Mouse (Mus musculus) lung, postnatal 0 days (tissue): ENCODE measurements around the gene Ap1g2. TPM values are rescaled to one million over a fixed set of nuclear protein-coding genes. Genes with fewer than 3 reads are reported as not detected.

Experiments used
- ATAC-seq: fragments of 200-750 bp; cut with Nextera tagmentation; 2 replicates; pipeline ENCODE4 v1.8.0; 2017; ENCODE audit warnings: moderate library complexity
- DNase-seq: peaks from one replicate; pipeline ENCODE4 v3.0.0-alpha.2; 2016; ENCODE audit warnings: low spot score
- H3K27ac ChIP-seq: fragments of 300-500 bp; sonication (generic); 2 replicates; pipeline ENCODE4 v1.5.1; 2014; ENCODE audit warnings: antibody characterized with exemption, mild to moderate bottlenecking, low read length, mixed read lengths
- H3K27me3 ChIP-seq: fragments of 300-500 bp; sonication (generic); replicated peaks from 2 replicates; pipeline ENCODE4 v1.6.1; 2014; ENCODE audit warnings: low read length, mixed read lengths; ENCODE audit not compliant: insufficient read depth
- H3K36me3 ChIP-seq: fragments of 300-500 bp; sonication (generic); 2 replicates; pipeline ENCODE4 v1.6.1; 2014; ENCODE audit warnings: low read length, mixed read lengths; ENCODE audit not compliant: insufficient read depth
- H3K4me1 ChIP-seq: fragments of 300-500 bp; sonication (generic); 2 replicates; pipeline ENCODE4 v1.6.1; 2014; ENCODE audit warnings: antibody characterized with exemption, low read depth, low read length, mixed read lengths; ENCODE audit not compliant: insufficient read depth
- H3K4me2 ChIP-seq: fragments of 300-500 bp; sonication (generic); replicated peaks from 2 replicates; pipeline ENCODE4 v1.6.1; 2014; ENCODE audit warnings: low read depth, mild to moderate bottlenecking, low read length, moderate library complexity, mixed read lengths
- H3K4me3 ChIP-seq: fragments of 300-500 bp; sonication (generic); 2 replicates; pipeline ENCODE4 v1.5.1; 2014; ENCODE audit warnings: low read depth, low read length
- H3K9ac ChIP-seq: fragments of 300-500 bp; sonication (generic); replicated peaks from 2 replicates; pipeline ENCODE4 v1.6.1; 2014; ENCODE audit warnings: low read depth, mild to moderate bottlenecking
- H3K9me3 ChIP-seq: fragments of 300-500 bp; sonication (generic); 2 replicates; pipeline ENCODE4 v1.6.1; 2016; ENCODE audit warnings: low read length, mixed read lengths
- CTCF ChIP-seq: IDR thresholded peaks from 2 replicates; pipeline ENCODE4 v1.5.1; 2016; ENCODE audit warnings: antibody characterized with exemption, mild to moderate bottlenecking
- EP300 ChIP-seq: IDR thresholded peaks from 2 replicates; pipeline ENCODE4 v1.6.1; 2016; ENCODE audit warnings: antibody characterized with exemption, mild to moderate bottlenecking, control low read depth
- WGBS: fragments of 180-500 bp; shearing (Covaris S2); extraction: QIAGEN DNeasy Blood & Tissue Kit; methylation state at CpG from one replicate; pipeline ENCODE4 v1.1.7; 2014; 5-methylcytosine and 5-hydroxymethylcytosine counted together
- polyA plus RNA-seq: library from polyadenylated mRNA; unstranded; fragments of >200 nt; fragmentation: Nextera tagmentation; extraction: Ambion mirVana; gene quantifications from 2 replicates; pipeline ENCODE4 v1.2.1, GENCODE M21; 2015

The Ap1g2 gene
- polyA plus RNA-seq, 1 experiment from 2014 or later: 11.5 TPM

DNA sequence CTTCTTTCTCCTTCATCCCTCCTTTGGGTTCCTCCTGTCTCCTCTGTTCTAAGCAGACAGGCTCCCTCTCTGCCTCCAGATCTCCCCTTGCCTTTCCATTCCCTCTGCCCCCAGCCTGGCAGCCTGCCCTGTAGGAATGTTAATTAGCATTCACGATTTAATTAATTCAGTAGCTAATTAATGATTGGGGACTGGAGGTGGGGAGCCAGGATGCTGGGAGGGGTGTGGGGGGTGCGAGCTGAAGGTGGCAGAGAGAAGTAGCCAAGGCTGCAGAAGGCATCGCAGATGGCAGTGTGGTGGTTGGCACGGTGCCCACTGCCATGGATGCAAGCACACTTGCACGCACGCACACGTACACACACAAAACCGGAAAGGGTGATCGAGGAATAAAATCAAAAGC is 53.9 kb downstream of the Ap1g2 start:
- TF ChIP-seq CTCF (no peak), EP300 (no peak)
- Histone ChIP-seq H3K4me1 (no peaks in the 10 kb centered on the region), H3K9ac (no peak overlapping the region), H3K4me2 (no peak overlapping the region), H3K36me3 (no peaks in the 10 kb centered on the region), H3K9me3 (no peaks in the 10 kb centered on the region), H3K27me3 (no peaks in the 10 kb centered on the region), H3K4me3 (no peak overlapping the region), H3K27ac (no peak overlapping the region)
- WGBS: 56% methylated on average over 7 of the region's 9 CpGs
- no peak for DNase-seq
- no peak for ATAC-seq

Other genes with a start within 250 kb of the Ap1g2 start
- gene Homez, start 235.6 kb downstream of the Ap1g2 start, polyA plus RNA-seq: 6.2 and 7.5 TPM in 2 replicates
- 2.5 and 2.7 TPM in 2 replicates for gene Ppp1r3e, start 229.0 kb downstream of the Ap1g2 start, polyA plus RNA-seq
- 5.4 and 6.1 TPM in 2 replicates for gene Bcl2l2, start 223.2 kb downstream of the Ap1g2 start, polyA plus RNA-seq
- 0.31 and 0.98 TPM in 2 replicates for gene Gm20521, start 223.2 kb downstream of the Ap1g2 start, polyA plus RNA-seq
- gene Pabpn1, start 214.1 kb downstream of the Ap1g2 start, polyA plus RNA-seq: 64.4 and 66.1 TPM in 2 replicates
- gene Slc22a17, start 193.5 kb downstream of the Ap1g2 start, polyA plus RNA-seq: 13.6 and 13.8 TPM in 2 replicates
- gene Efs, start 180.5 kb downstream of the Ap1g2 start, polyA plus RNA-seq: 8.1 and 8.5 TPM in 2 replicates
- gene Il25, start 173.9 kb downstream of the Ap1g2 start, polyA plus RNA-seq: not detected in 2 replicates
- gene Cmtm5, start 170.3 kb downstream of the Ap1g2 start, polyA plus RNA-seq: 0.21 and 0.40 TPM in 2 replicates
- gene Myh6, start 139.7 kb downstream of the Ap1g2 start, polyA plus RNA-seq: 61.0 and 79.5 TPM in 2 replicates
- not detected in 2 replicates for gene Gm17428, start 129.7 kb downstream of the Ap1g2 start, polyA plus RNA-seq
- gene Myh7, start 112.0 kb downstream of the Ap1g2 start, polyA plus RNA-seq: 16.4 and 19.1 TPM in 2 replicates
- 59.1 and 62.8 TPM in 2 replicates for gene Ngdn, start 91.1 kb downstream of the Ap1g2 start, polyA plus RNA-seq
- 1.0 and 1.7 TPM in 2 replicates for gene Zfhx2, start 14.3 kb downstream of the Ap1g2 start, polyA plus RNA-seq
- 13.6 and 14.1 TPM in 2 replicates for gene Thtpa, start 11.8 kb downstream of the Ap1g2 start, polyA plus RNA-seq
- 0.08 and 0.17 TPM in 2 replicates for gene Jph4, start 10.3 kb upstream of the Ap1g2 start, polyA plus RNA-seq
- gene Dhrs2, start 115.4 kb upstream of the Ap1g2 start, polyA plus RNA-seq: 0.23 TPM in 1 of 2 replicates, not detected in the other